Mouse (Mus musculus) hindbrain, embryonic 14.5 days (tissue): Measurements from ENCODE around the gene Mfsd11. TPM values are rescaled to one million over a fixed set of nuclear protein-coding genes. Genes with fewer than 3 reads are reported as not detected.
A peak's percentile ranks its signal among the peaks of the same experiment; 100 is the strongest.

ENCODE experiments used
- ATAC-seq: fragments of 200-750 bp; cut with Nextera tagmentation; 2 replicates; pipeline ENCODE4 v1.8.0; 2017; ENCODE audit warnings: moderate number of reproducible peaks, mild to moderate bottlenecking, moderate TSS enrichment, moderate library complexity; ENCODE audit not compliant: low FRiP score
- DNase-seq: peaks from one replicate; pipeline ENCODE4 v3.0.0-alpha.2; 2015; ENCODE audit warnings: low spot score
- H3K27ac ChIP-seq: fragments of 300-500 bp; sonication (generic); 2 replicates; pipeline ENCODE4 v1.5.1; 2014; ENCODE audit warnings: mild to moderate bottlenecking, moderate library complexity
- H3K27me3 ChIP-seq: fragments of 300-500 bp; sonication (generic); 2 replicates; pipeline ENCODE4 v1.6.1; 2014; ENCODE audit warnings: mild to moderate bottlenecking, low read length, mixed read lengths; ENCODE audit not compliant: control insufficient read depth, insufficient read depth
- H3K36me3 ChIP-seq: fragments of 300-500 bp; sonication (generic); replicated peaks from 2 replicates; pipeline ENCODE4 v1.6.1; 2014; ENCODE audit not compliant: control insufficient read depth, insufficient read depth
- H3K4me1 ChIP-seq: fragments of 300-500 bp; sonication (generic); replicated peaks from 2 replicates; pipeline ENCODE4 v1.6.1; 2014; ENCODE audit warnings: antibody characterized with exemption, low read length, mixed read lengths; ENCODE audit not compliant: control insufficient read depth, insufficient read depth
- H3K4me2 ChIP-seq: fragments of 300-500 bp; sonication (generic); replicated peaks from 2 replicates; pipeline ENCODE4 v1.6.1; 2014; ENCODE audit warnings: mild to moderate bottlenecking, moderate library complexity
- H3K4me3 ChIP-seq: fragments of 300-500 bp; sonication (generic); replicated peaks from 2 replicates; pipeline ENCODE4 v1.5.1; 2014; ENCODE audit warnings: mild to moderate bottlenecking, low read length
- H3K9ac ChIP-seq: fragments of 300-500 bp; sonication (generic); 2 replicates; pipeline ENCODE4 v1.6.1; 2014
- H3K9me3 ChIP-seq: fragments of 300-500 bp; sonication (generic); 2 replicates; pipeline ENCODE4 v1.6.1; 2016; ENCODE audit warnings: low read length; ENCODE audit not compliant: control insufficient read depth
- WGBS: fragments of 180-500 bp; shearing (Covaris S2); extraction: QIAGEN DNeasy Blood & Tissue Kit; methylation state at CpG from one replicate; pipeline ENCODE4 v1.1.7; 2014; 5-methylcytosine and 5-hydroxymethylcytosine counted together
- polyA plus RNA-seq: library from polyadenylated mRNA; unstranded; fragments of >200 nt; fragmentation: Nextera tagmentation; extraction: Ambion mirVana; gene quantifications from 2 replicates; pipeline ENCODE4 v1.2.1, GENCODE M21; 2014

The Mfsd11 gene
- polyA plus RNA-seq, 1 experiment from 2014 or later, result 54.4 TPM

DNA sequence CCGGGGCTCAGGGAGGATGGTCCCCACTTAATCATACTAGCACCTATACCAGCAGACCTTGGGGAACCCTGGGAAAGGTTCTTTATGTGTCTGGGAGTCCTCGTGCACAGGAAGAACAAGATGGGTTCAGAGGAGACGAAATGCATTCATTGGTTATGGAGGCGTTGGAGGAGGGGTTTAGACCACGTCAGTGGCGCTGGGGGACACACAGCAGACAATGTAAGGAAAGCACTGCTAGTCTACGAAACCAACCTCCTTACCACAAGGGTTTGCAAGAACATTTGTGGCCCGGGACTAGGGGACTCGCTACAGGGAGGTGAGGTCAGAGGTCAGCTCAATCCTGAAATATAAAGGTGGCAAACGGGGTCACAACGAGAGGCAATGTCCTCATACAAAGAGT lies 41.7 kb upstream of the Mfsd11 start:
- WGBS, result 20% methylated on average over 11 of the region's 11 CpGs

GRCm38 (mm10) chr11:116810983-116811901 lies 41.0 kb upstream of the Mfsd11 start:
- DNase-seq (peak; percentile 90), ATAC-seq (peak; percentile 93)
- Histone ChIP-seq H3K9ac (peak overlapping the region; percentile 71), H3K4me1 (peaks cover 66% of the 10 kb centered on the region), H3K27me3 (no peaks in the 10 kb centered on the region), H3K9me3 (no peaks in the 10 kb centered on the region), H3K4me3 (peak overlapping the region; percentile 24), H3K4me2 (peak overlapping the region; percentile 76), H3K36me3 (no peaks in the 10 kb centered on the region), H3K27ac (peak overlapping the region; percentile 100)
- 1% methylated on average over 30 of the region's 32 CpGs for WGBS

More for the DNA sequence above, 41.7 kb upstream of the Mfsd11 start:
- Histone ChIP-seq H3K4me3 (peak overlapping the region; percentile 24), H3K9ac (peak overlapping the region; percentile 71), H3K27me3 (no peaks in the 10 kb centered on the region), H3K27ac (peak overlapping the region; percentile 100), H3K9me3 (no peaks in the 10 kb centered on the region), H3K4me1 (peaks cover 66% of the 10 kb centered on the region), H3K4me2 (peak overlapping the region; percentile 76), H3K36me3 (no peaks in the 10 kb centered on the region)
- ATAC-seq (no peak), DNase-seq (peak; percentile 72)

- WGBS, result 28% methylated on average over 21 of the region's 21 CpGs
These were observed 39.3 kb upstream of the Mfsd11 start for GRCm38 (mm10) chr11:116812793-116813529.

DNA sequence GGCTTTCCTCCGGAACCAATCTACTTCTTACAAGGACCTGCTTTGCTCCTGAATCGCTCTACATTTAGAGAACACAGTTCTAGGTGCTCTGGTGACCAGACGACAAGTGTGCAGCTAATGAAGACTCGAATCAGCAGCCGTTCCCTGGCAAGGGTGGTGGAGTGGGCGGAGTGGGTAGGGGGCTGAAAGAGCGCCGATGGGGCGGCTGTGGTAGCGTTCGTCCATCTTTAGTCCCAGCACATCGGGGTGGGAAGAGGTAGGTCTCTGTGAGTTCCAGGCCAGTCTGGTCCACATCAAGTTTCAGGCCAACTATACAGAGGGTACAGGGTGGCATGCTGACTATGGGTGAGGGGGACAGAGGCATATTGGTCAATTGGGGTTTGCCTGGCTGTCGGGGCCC lies 38.6 kb upstream of the Mfsd11 start:
- WGBS, result 50% methylated on average over 13 of the region's 13 CpGs
- no peaks in the 10 kb centered on the region for H3K27me3 ChIP-seq
- no peaks in the 10 kb centered on the region for H3K9me3 ChIP-seq
- ATAC-seq (no peak), DNase-seq (no peak)
- H3K9ac ChIP-seq, result 0 out of 2 replicates have a peak overlapping the region, but pooled peaks have one; percentile 28
- peak overlapping the region; percentile 22 for H3K4me2 ChIP-seq
- H3K36me3 ChIP-seq, result no peaks in the 10 kb centered on the region
- no peak overlapping the region for H3K4me3 ChIP-seq
- H3K27ac ChIP-seq, result peak overlapping the region; percentile 100
- peaks cover 60% of the 10 kb centered on the region for H3K4me1 ChIP-seq

More at GRCm38 (mm10) chr11:116812793-116813529, 39.3 kb upstream of the Mfsd11 start:
- DNase-seq (peak; percentile 74), ATAC-seq (peak; percentile 18; the same call in 1 of the 2 replicates)
- H3K27me3 ChIP-seq, result no peaks in the 10 kb centered on the region
- H3K4me3 ChIP-seq, result no peak overlapping the region
- H3K9me3 ChIP-seq, result no peaks in the 10 kb centered on the region
- peak overlapping the region; percentile 8; the same call in 1 of the 2 replicates for H3K4me2 ChIP-seq
- peaks cover 65% of the 10 kb centered on the region for H3K4me1 ChIP-seq
- H3K27ac ChIP-seq, result peak overlapping the region; percentile 100
- H3K9ac ChIP-seq, result 0 out of 2 replicates have a peak overlapping the region, but pooled peaks have one; percentile 28
- no peaks in the 10 kb centered on the region for H3K36me3 ChIP-seq

DNA sequence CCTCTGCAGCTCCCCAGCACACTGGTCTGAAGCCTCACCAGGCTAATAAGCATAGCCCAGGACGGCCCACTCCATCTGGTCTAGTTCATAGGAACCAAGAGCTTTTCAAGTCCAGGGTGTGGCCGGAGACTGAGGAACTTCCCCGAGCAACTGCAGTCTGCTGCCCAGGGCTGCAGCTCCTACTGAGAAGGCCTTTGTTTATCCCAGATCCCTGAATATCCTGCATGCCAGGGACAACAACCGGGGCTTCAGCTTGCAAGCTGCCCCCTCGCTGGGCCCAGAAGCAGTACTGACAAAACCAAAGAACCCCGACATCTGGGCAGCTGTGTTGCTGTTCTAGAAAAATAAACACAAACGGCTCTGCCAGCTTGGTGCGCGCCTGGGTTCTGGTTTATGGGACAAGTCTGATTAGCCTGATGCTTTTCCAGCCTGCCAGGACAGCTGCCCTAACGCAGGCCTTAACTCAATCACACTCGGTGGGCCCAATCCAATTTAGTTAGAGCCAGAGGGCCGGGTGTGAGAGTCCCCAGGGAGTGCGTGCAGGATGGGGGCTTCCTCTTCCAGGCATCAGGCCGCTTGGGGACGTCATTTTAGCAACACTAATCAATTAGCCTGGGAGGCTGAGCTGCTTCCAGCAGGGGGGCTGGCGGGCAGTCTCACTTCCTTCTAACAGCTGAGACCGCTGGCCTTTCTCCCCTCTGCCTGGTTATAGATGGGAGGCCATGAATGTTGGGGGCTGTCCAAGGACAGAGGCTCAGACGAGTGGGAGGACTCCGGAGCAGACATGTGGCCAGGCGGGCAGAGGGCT lies 38.0 kb upstream of the Mfsd11 start:
- H3K4me3 ChIP-seq, result no peak overlapping the region
- H3K4me1 ChIP-seq, result peaks cover 60% of the 10 kb centered on the region
- peak overlapping the region; percentile 13 for H3K9ac ChIP-seq
- no peaks in the 10 kb centered on the region for H3K9me3 ChIP-seq
- H3K27ac ChIP-seq, result peak overlapping the region; percentile 100
- H3K4me2 ChIP-seq, result peak overlapping the region; percentile 22
- ATAC-seq (no peak), DNase-seq (peak; percentile 63)
- no peaks in the 10 kb centered on the region for H3K36me3 ChIP-seq
- H3K27me3 ChIP-seq, result no peaks in the 10 kb centered on the region
- 3% methylated on average over 20 of the region's 20 CpGs for WGBS

GRCm38 (mm10) chr11:116814884-116815415 lies 37.3 kb upstream of the Mfsd11 start:
- Histone ChIP-seq H3K4me1 (peaks cover 55% of the 10 kb centered on the region), H3K27ac (peak overlapping the region; percentile 100), H3K27me3 (no peaks in the 10 kb centered on the region), H3K4me2 (peak overlapping the region; percentile 22), H3K9me3 (no peaks in the 10 kb centered on the region), H3K36me3 (no peaks in the 10 kb centered on the region), H3K9ac (peak overlapping the region; percentile 13; the same call in 1 of the 2 replicates), H3K4me3 (no peak overlapping the region)
- DNase-seq (no peak), ATAC-seq (no peak)
- WGBS, result 18% methylated on average over 7 of the region's 7 CpGs

DNA sequence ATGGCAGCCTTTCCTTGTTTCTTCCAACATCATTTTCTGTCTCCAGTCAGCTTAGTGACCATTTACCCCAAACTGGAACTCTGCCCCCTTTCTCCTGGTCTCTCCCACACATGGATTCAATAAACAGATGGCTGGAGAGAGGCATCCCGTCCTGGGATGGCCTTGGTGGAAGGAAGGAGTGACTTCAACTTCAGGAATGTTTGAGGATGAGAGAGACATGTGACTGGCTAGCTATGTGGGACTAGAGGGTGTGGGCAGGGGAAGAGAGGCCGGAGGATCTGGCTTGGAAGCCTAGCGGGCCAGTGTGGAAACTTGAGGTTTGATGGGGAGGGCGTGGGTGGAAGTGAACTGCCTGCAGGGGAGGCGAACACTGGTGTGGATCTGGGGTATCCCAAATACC lies 35.5 kb upstream of the Mfsd11 start:
- WGBS, result 95% methylated on average over 5 of the region's 5 CpGs
- Histone ChIP-seq H3K4me1 (peaks cover 41% of the 10 kb centered on the region), H3K27me3 (no peaks in the 10 kb centered on the region), H3K27ac (no peak overlapping the region), H3K4me3 (no peak overlapping the region), H3K9me3 (no peaks in the 10 kb centered on the region), H3K36me3 (no peaks in the 10 kb centered on the region), H3K4me2 (no peak overlapping the region), H3K9ac (no peak overlapping the region)
- DNase-seq, result no peak
- no peak for ATAC-seq

DNA sequence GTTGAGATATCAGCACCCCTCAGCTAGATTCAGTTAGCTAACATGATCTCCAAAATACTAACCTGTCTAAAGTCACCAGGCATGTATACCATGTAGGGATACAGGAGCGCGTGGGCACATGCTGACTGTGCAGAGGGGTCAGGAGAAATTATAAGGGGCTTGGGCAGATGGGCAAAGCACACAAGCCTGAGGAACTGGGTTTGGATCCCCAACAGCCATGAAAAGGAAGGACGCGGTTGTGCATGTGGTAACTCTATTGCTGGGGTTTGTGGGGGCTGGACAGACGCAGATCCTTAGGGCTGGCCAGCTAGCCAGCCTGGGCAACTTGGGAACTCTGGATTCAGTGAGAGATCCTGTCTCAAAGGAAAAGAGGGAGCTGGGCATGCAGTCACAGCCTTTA lies 34.7 kb upstream of the Mfsd11 start:
- no peaks in the 10 kb centered on the region for H3K36me3 ChIP-seq
- no peak overlapping the region for H3K27ac ChIP-seq
- H3K4me2 ChIP-seq, result no peak overlapping the region
- WGBS, result 98% methylated on average over 5 of the region's 5 CpGs
- H3K9ac ChIP-seq, result no peak overlapping the region
- no peak overlapping the region for H3K4me3 ChIP-seq
- peaks cover 37% of the 10 kb centered on the region for H3K4me1 ChIP-seq
- H3K27me3 ChIP-seq, result no peaks in the 10 kb centered on the region
- no peaks in the 10 kb centered on the region for H3K9me3 ChIP-seq
- DNase-seq, result no peak
- no peak for ATAC-seq
